Mouse (Mus musculus): ENCODE measurements around the gene Luzp1. TPM values are rescaled to one million over a fixed set of nuclear protein-coding genes. Genes with fewer than 3 reads are reported as not detected.

The Luzp1 gene
- polyA plus RNA-seq, 1 experiment from 2014 or later = 67.8 TPM

DNA sequence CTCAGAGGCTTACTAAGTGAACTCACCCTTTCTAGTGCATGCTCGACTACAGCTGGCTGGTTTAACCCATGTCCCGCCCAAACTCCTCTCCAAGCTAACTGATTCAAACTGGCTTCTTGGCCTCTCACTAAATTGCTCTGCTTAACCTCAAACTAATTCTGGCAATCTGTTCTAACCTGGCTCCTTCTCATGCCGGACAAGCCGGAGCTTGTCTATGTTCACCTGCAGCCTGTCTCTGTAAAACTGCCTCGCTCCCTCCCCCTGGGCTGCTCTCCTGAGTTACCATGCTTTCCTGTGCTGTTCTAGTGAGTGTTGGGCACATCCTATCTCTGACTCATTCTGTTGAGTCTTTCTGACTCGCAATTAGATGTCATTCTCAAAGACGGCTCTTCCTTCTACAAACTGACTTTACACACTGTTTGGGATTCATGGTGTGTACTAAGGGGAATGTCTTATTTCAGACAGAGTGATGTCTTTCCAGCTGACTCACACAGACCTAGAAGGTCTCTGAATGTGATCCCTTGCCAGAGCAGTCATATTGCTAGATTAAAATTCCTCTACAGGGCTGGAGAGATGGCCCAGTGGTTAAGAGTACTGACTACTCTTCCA, 128.8 kb downstream of the Luzp1 start:
- ATAC-seq (ENCODE audit: low FRiP score, low TSS enrichment) (no peak), DNase-seq (ENCODE audit: low spot score) (no peak)
- H3K4me1 ChIP-seq (replicated peaks; ENCODE audit: control insufficient read depth, insufficient read depth) = 0 out of 2 replicates have a peak, but pooled peaks cover 2% of the 10 kb centered on the region
- no peak overlapping the region for H3K4me2 ChIP-seq (replicated peaks; ENCODE audit: low read depth)
- H3K27me3 ChIP-seq (ENCODE audit: control insufficient read depth, insufficient read depth, low read length) = no peaks in the 10 kb centered on the region
- TF ChIP-seq CTCF (IDR thresholded peaks at IDR 0.05; ENCODE audit: low read depth) (no peak), EP300 (optimal IDR thresholded peaks at IDR 0.05) (no peak)
- H3K9ac ChIP-seq (ENCODE audit: low read length) = no peak overlapping the region
- no peaks in the 10 kb centered on the region for H3K9me3 ChIP-seq (ENCODE audit: control insufficient read depth, low read length)
- WGBS = 61% methylated on average over 7 of the region's 7 CpGs
- no peak overlapping the region for H3K27ac ChIP-seq (replicated peaks)
- H3K36me3 ChIP-seq (ENCODE audit: control insufficient read depth, insufficient read depth, low read length) = no peaks in the 10 kb centered on the region
- H3K4me3 ChIP-seq (ENCODE audit: low read depth, low read length) = no peak overlapping the region

DNA sequence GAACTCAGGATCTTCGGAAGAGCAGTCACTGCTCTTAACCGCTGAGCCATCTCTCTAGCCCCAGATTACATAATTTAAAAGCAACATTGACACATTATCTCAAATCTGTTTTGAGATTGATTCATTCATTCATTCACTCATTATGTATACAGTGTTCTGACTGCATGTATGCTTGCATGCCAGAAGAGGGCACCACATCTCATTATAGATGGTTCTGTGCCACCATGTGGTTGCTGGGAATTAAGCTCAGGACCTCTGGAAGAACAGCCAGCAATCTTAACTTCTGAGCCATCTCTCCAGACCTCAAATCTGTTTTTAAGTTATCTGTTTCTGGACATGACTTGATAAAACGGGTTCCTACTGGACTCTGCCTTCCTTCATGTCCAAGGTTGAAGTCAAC, 130.3 kb downstream of the Luzp1 start:
- TF ChIP-seq EP300 (optimal IDR thresholded peaks at IDR 0.05) = no peak
- peak; percentile 50 for TF ChIP-seq CTCF (IDR thresholded peaks at IDR 0.05; ENCODE audit: low read depth)
- DNase-seq (ENCODE audit: low spot score) (no peak), ATAC-seq (ENCODE audit: low FRiP score, low TSS enrichment) (no peak)
- Histone ChIP-seq H3K27ac (replicated peaks) (no peak overlapping the region), H3K9me3 (ENCODE audit: control insufficient read depth, low read length) (no peaks in the 10 kb centered on the region), H3K27me3 (ENCODE audit: control insufficient read depth, insufficient read depth, low read length) (no peaks in the 10 kb centered on the region), H3K4me1 (replicated peaks; ENCODE audit: control insufficient read depth, insufficient read depth) (0 out of 2 replicates have a peak, but pooled peaks cover 2% of the 10 kb centered on the region), H3K4me2 (replicated peaks; ENCODE audit: low read depth) (no peak overlapping the region), H3K9ac (ENCODE audit: low read length) (no peak overlapping the region), H3K4me3 (ENCODE audit: low read depth, low read length) (no peak overlapping the region), H3K36me3 (ENCODE audit: control insufficient read depth, insufficient read depth, low read length) (no peaks in the 10 kb centered on the region)
- 95% methylated on average over 3 of the region's 3 CpGs for WGBS

DNA sequence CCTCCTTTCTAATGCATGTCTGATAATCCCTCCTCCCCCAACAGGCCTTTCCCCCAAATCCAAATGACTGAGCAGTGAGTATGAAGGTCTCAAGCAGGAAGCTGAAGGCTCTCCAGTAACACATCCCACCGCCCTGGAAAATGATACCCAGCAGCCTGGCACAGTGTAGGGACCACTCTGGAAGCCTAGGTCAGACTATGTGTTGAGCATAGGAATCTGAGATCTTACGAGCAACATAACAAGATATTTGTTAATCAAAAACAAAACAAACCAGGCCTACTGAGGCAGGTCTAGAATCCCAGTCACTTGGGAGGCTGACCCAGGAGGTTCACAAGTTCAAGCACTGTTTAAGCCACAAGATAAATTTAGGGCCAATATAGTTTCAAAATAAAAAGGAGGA, 131.0 kb downstream of the Luzp1 start:
- TF ChIP-seq EP300 (optimal IDR thresholded peaks at IDR 0.05) (no peak), CTCF (IDR thresholded peaks at IDR 0.05; ENCODE audit: low read depth) (no peak)
- Histone ChIP-seq H3K27ac (replicated peaks) (no peak overlapping the region), H3K4me2 (replicated peaks; ENCODE audit: low read depth) (peak overlapping the region; percentile 56), H3K4me1 (replicated peaks; ENCODE audit: control insufficient read depth, insufficient read depth) (0 out of 2 replicates have a peak, but pooled peaks cover 2% of the 10 kb centered on the region), H3K36me3 (ENCODE audit: control insufficient read depth, insufficient read depth, low read length) (no peaks in the 10 kb centered on the region), H3K4me3 (ENCODE audit: low read depth, low read length) (no peak overlapping the region), H3K27me3 (ENCODE audit: control insufficient read depth, insufficient read depth, low read length) (no peaks in the 10 kb centered on the region), H3K9ac (ENCODE audit: low read length) (no peak overlapping the region), H3K9me3 (ENCODE audit: control insufficient read depth, low read length) (no peaks in the 10 kb centered on the region)
- DNase-seq (ENCODE audit: low spot score) = no peak
- ATAC-seq (ENCODE audit: low FRiP score, low TSS enrichment) = no peak
- 87% methylated on average over 2 of the region's 2 CpGs for WGBS

DNA sequence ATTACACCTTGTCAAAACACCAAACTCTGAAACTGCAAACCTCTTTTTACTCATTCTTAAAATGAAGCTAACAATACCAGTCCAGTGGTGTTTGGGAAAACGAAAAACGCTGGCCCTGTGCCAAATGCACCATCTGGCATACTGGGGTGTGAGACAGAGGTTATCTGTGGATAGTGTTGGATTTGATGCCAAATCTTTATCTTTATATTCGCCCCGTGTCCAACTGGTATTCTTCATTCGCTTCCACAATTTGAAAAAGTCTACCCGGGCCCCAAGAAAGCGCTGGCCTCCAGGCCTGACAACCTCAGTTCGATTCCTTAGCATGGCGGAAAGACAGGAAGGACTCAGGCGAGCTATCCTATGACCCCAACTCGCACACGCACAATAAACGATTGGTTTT, 131.9 kb downstream of the Luzp1 start:
- ATAC-seq (ENCODE audit: low FRiP score, low TSS enrichment) = no peak
- 1% methylated on average over 13 of the region's 13 CpGs for WGBS

DNA sequence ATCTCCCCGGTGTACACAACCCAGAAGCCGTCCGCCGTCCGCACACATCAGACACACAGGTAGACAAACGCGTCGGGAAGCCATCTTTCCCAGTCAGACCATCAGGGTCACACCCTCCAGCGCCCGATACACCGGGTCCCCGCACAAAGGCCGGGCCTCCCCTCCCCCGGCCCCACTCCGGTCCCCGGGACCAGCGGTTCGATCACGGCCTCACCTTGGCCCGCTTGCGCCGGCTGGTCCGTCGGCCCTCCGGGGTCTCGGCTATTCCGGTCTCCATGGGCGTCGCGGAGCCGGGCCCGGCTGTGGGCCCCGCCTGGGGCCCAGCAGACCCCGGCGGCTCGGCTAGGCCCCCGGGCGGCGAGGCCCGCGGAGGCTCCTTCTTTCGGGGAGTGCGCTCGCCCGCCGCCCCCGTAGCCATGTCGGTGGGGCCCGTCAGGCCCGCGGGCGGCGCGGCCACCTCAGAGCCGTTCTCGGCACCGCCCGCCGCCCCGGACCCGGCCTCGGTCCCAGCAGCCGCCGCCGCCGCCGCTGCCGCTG, 132.5 kb downstream of the Luzp1 start:
- H3K4me1 ChIP-seq (replicated peaks; ENCODE audit: control insufficient read depth, insufficient read depth) = 0 out of 2 replicates have a peak, but pooled peaks cover 2% of the 10 kb centered on the region
- DNase-seq (ENCODE audit: low spot score) = peak; percentile 62
- ATAC-seq (ENCODE audit: low FRiP score, low TSS enrichment) = peak; percentile 63
- H3K4me2 ChIP-seq (replicated peaks; ENCODE audit: low read depth) = peak overlapping the region; percentile 56
- H3K27ac ChIP-seq (replicated peaks) = peak overlapping the region; percentile 95
- H3K4me3 ChIP-seq (ENCODE audit: low read depth, low read length) = peak overlapping the region; percentile 98
- TF ChIP-seq EP300 (optimal IDR thresholded peaks at IDR 0.05) = no peak
- no peak for TF ChIP-seq CTCF (IDR thresholded peaks at IDR 0.05; ENCODE audit: low read depth)
- H3K9ac ChIP-seq (ENCODE audit: low read length) = peak overlapping the region; percentile 99
- under 1% methylated on average over 43 of the region's 68 CpGs for WGBS
- H3K9me3 ChIP-seq (ENCODE audit: control insufficient read depth, low read length) = no peaks in the 10 kb centered on the region
- H3K27me3 ChIP-seq (ENCODE audit: control insufficient read depth, insufficient read depth, low read length) = no peaks in the 10 kb centered on the region
- no peaks in the 10 kb centered on the region for H3K36me3 ChIP-seq (ENCODE audit: control insufficient read depth, insufficient read depth, low read length)

More for the DNA sequence above, 131.9 kb downstream of the Luzp1 start:
- peak overlapping the region; percentile 98 for H3K4me3 ChIP-seq (ENCODE audit: low read depth, low read length)
- H3K9me3 ChIP-seq (ENCODE audit: control insufficient read depth, low read length) = no peaks in the 10 kb centered on the region
- H3K4me1 ChIP-seq (replicated peaks; ENCODE audit: control insufficient read depth, insufficient read depth) = 0 out of 2 replicates have a peak, but pooled peaks cover 2% of the 10 kb centered on the region
- peak; percentile 54 for DNase-seq (ENCODE audit: low spot score)
- no peaks in the 10 kb centered on the region for H3K36me3 ChIP-seq (ENCODE audit: control insufficient read depth, insufficient read depth, low read length)
- H3K9ac ChIP-seq (ENCODE audit: low read length) = peak overlapping the region; percentile 99
- H3K4me2 ChIP-seq (replicated peaks; ENCODE audit: low read depth) = peak overlapping the region; percentile 56
- no peaks in the 10 kb centered on the region for H3K27me3 ChIP-seq (ENCODE audit: control insufficient read depth, insufficient read depth, low read length)
- peak overlapping the region; percentile 95 for H3K27ac ChIP-seq (replicated peaks)
- TF ChIP-seq CTCF (IDR thresholded peaks at IDR 0.05; ENCODE audit: low read depth) = no peak
- no peak for TF ChIP-seq EP300 (optimal IDR thresholded peaks at IDR 0.05)

DNA sequence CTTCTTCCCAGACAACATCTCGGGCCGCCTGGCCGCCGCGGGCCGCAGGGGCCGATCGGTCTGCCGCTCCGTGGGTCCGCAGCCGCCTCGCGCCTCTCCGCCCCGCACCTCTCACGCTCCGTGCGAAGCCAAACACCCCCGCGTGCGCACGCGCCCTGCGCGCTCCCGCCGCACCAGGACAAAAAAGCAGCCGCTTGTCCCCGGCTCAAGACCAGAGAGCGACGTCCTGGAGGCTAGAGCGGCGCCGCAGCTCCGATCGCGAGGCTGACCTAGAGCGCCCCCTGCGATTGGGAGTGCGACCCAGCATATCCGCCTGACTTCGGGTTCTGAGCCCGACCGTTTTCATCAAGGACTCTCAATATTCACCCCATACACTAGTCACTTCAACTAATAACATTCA, 133.0 kb downstream of the Luzp1 start, which contains the start of gene Kdm1a:
Gene Kdm1a, minus strand, starts transcription at position 156 of the 400 bp plus-strand sequence.
- Histone ChIP-seq H3K4me1 (replicated peaks; ENCODE audit: control insufficient read depth, insufficient read depth) (0 out of 2 replicates have a peak, but pooled peaks cover 2% of the 10 kb centered on the region), H3K27me3 (ENCODE audit: control insufficient read depth, insufficient read depth, low read length) (no peaks in the 10 kb centered on the region), H3K27ac (replicated peaks) (peak within 1 kb of the TSS; percentile 95), H3K9me3 (ENCODE audit: control insufficient read depth, low read length) (no peaks in the 10 kb centered on the region), H3K4me3 (ENCODE audit: low read depth, low read length) (peak within 1 kb of the TSS; percentile 98), H3K9ac (ENCODE audit: low read length) (peak within 1 kb of the TSS; percentile 99), H3K4me2 (replicated peaks; ENCODE audit: low read depth) (peak within 1 kb of the TSS; percentile 56), H3K36me3 (ENCODE audit: control insufficient read depth, insufficient read depth, low read length) (no peaks in the 10 kb centered on the region)
- under 1% methylated on average over 42 of the region's 45 CpGs for WGBS
- DNase-seq (ENCODE audit: low spot score) (peak; percentile 97), ATAC-seq (ENCODE audit: low FRiP score, low TSS enrichment) (peak; percentile 89)
- TF ChIP-seq EP300 (optimal IDR thresholded peaks at IDR 0.05) = no peak
- TF ChIP-seq CTCF (IDR thresholded peaks at IDR 0.05; ENCODE audit: low read depth) = peak; percentile 95

Other genes with a start within 250 kb of the Luzp1 start
- 31.1 and 35.0 TPM in 2 replicates for gene Tcea3, start 222.0 kb upstream of the Luzp1 start, polyA plus RNA-seq (2015; fragmentation: Nextera tagmentation; extraction: Ambion mirVana)
- gene Zfp46, start 185.1 kb upstream of the Luzp1 start, polyA plus RNA-seq (2015; fragmentation: Nextera tagmentation; extraction: Ambion mirVana) = 8.8 and 9.0 TPM in 2 replicates
- 54.2 and 54.8 TPM in 2 replicates for gene Hnrnpr, start 158.8 kb upstream of the Luzp1 start, polyA plus RNA-seq (2015; fragmentation: Nextera tagmentation; extraction: Ambion mirVana)
- 0.06 and 0.34 TPM in 2 replicates for gene Htr1d, start 46.2 kb upstream of the Luzp1 start, polyA plus RNA-seq (2015; fragmentation: Nextera tagmentation; extraction: Ambion mirVana)
- 0.33 and 0.40 TPM in 2 replicates for gene 6030445D17Rik, start 7.5 kb upstream of the Luzp1 start, polyA plus RNA-seq (2015; fragmentation: Nextera tagmentation; extraction: Ambion mirVana)
- 13.8 and 15.1 TPM in 2 replicates for gene Kdm1a, start 133.0 kb downstream of the Luzp1 start, polyA plus RNA-seq (2015; fragmentation: Nextera tagmentation; extraction: Ambion mirVana)
- not detected in 2 replicates for gene Tex46, start 140.7 kb downstream of the Luzp1 start, polyA plus RNA-seq (2015; fragmentation: Nextera tagmentation; extraction: Ambion mirVana)
- gene Lactbl1, start 152.9 kb downstream of the Luzp1 start, polyA plus RNA-seq (2015; fragmentation: Nextera tagmentation; extraction: Ambion mirVana) = not detected in 2 replicates

All from stomach, postnatal 0 days (tissue).